Mouse (Mus musculus) embryonic fibroblast, embryonic 13.5 days (primary cell): ENCODE measurements at regions not wholly inside any gene's neighbourhood (a gene's known extent, or its start where the extent isn't known, plus 50 kb on each side); places are given as distances from the start of the nearest gene placed in this dataset.

ENCODE experiments used
- H3K27ac ChIP-seq: 2 replicates; pipeline ENCODE4 v1.5.1; 2012; ENCODE audit warnings: low read length, control low read depth, inconsistent platforms; ENCODE audit not compliant: insufficient read depth
- H3K4me1 ChIP-seq: 2 replicates; pipeline ENCODE4 v1.6.1; 2011; ENCODE audit warnings: low read length; ENCODE audit not compliant: control insufficient read depth, insufficient read depth
- H3K4me3 ChIP-seq: 2 replicates; pipeline ENCODE4 v1.5.1; 2011; ENCODE audit warnings: mild to moderate bottlenecking, control low read depth, low read length; ENCODE audit not compliant: insufficient read depth
- CTCF ChIP-seq: IDR thresholded peaks from 2 replicates; pipeline ENCODE4 v1.5.1; 2011; ENCODE audit warnings: mild to moderate bottlenecking, control low read depth, low read length, moderate library complexity, borderline replicate concordance; ENCODE audit not compliant: insufficient read depth
- POLR2A ChIP-seq: IDR thresholded peaks from 2 replicates; pipeline ENCODE4 v1.6.1; 2011; ENCODE audit warnings: low read depth, mild to moderate bottlenecking, control low read depth, low read length, moderate library complexity

GRCm38 (mm10) chr14:104027077-104027899 lies 183.1 kb upstream of the Ednrb start:
- Histone ChIP-seq H3K27ac (no peak overlapping the region), H3K4me3 (no peak overlapping the region), H3K4me1 (no peaks in the 10 kb centered on the region; the same call in 1 of the 2 replicates)
- no peak for TF ChIP-seq POLR2A
- no peak for TF ChIP-seq CTCF

- Histone ChIP-seq H3K4me3 (no peak overlapping the region), H3K27ac (no peak overlapping the region; the same call in 1 of the 2 replicates), H3K4me1 (peaks cover 15% of the 10 kb centered on the region)
- TF ChIP-seq CTCF (no peak), POLR2A (no peak)
Observed at GRCm38 (mm10) chr14:104008538-104008937, 164.3 kb upstream of the Ednrb start.

- TF ChIP-seq CTCF (no peak), POLR2A (no peak)
- Histone ChIP-seq H3K4me1 (peaks cover 15% of the 10 kb centered on the region), H3K4me3 (no peak overlapping the region), H3K27ac (peak overlapping the region; percentile 68)
Observed at GRCm38 (mm10) chr14:104006426-104006825, 162.2 kb upstream of the Ednrb start.

GRCm38 (mm10) chr14:104005132-104005531 lies 160.9 kb upstream of the Ednrb start:
- H3K4me1 ChIP-seq = peaks cover 15% of the 10 kb centered on the region
- H3K27ac ChIP-seq = peak overlapping the region; percentile 55
- H3K4me3 ChIP-seq = no peak overlapping the region
- no peak for TF ChIP-seq POLR2A
- TF ChIP-seq CTCF = no peak

- TF ChIP-seq CTCF (no peak), POLR2A (no peak)
- no peak overlapping the region for H3K4me3 ChIP-seq
- no peak overlapping the region for H3K27ac ChIP-seq
- H3K4me1 ChIP-seq = peaks cover 9% of the 10 kb centered on the region
Observed at GRCm38 (mm10) chr14:104002421-104002820, 158.2 kb upstream of the Ednrb start.

- TF ChIP-seq POLR2A (no peak), CTCF (no peak)
- H3K27ac ChIP-seq = no peak overlapping the region
- H3K4me3 ChIP-seq = no peak overlapping the region
- no peaks in the 10 kb centered on the region for H3K4me1 ChIP-seq
Observed at GRCm38 (mm10) chr14:103990418-103990817, 146.2 kb upstream of the Ednrb start.

- Histone ChIP-seq H3K27ac (no peak overlapping the region), H3K4me3 (no peak overlapping the region), H3K4me1 (no peaks in the 10 kb centered on the region; the same call in 1 of the 2 replicates)
- no peak for TF ChIP-seq POLR2A
- no peak for TF ChIP-seq CTCF
Observed at GRCm38 (mm10) chr14:103989949-103990348, 145.7 kb upstream of the Ednrb start.

GRCm38 (mm10) chr14:103987266-103987665 lies 143.1 kb upstream of the Ednrb start:
- TF ChIP-seq POLR2A = no peak
- no peak for TF ChIP-seq CTCF
- Histone ChIP-seq H3K27ac (no peak overlapping the region), H3K4me1 (no peaks in the 10 kb centered on the region; the same call in 1 of the 2 replicates)

GRCm38 (mm10) chr14:103984349-103984748 lies 140.1 kb upstream of the Ednrb start:
- no peaks in the 10 kb centered on the region; the same call in 1 of the 2 replicates for H3K4me1 ChIP-seq
- H3K4me3 ChIP-seq = no peak overlapping the region
- H3K27ac ChIP-seq = no peak overlapping the region
- no peak for TF ChIP-seq CTCF
- no peak for TF ChIP-seq POLR2A

More at GRCm38 (mm10) chr14:103987266-103987665, 143.1 kb upstream of the Ednrb start:
- H3K4me3 ChIP-seq = no peak overlapping the region

- no peak for TF ChIP-seq CTCF
- TF ChIP-seq POLR2A = no peak
- Histone ChIP-seq H3K27ac (no peak overlapping the region), H3K4me1 (no peaks in the 10 kb centered on the region), H3K4me3 (no peak overlapping the region)
Observed at GRCm38 (mm10) chr14:103978808-103979207, 134.6 kb upstream of the Ednrb start.

- no peaks in the 10 kb centered on the region for H3K4me1 ChIP-seq
- TF ChIP-seq CTCF (no peak), POLR2A (no peak)
Observed at GRCm38 (mm10) chr14:103977769-103978168, 133.6 kb upstream of the Ednrb start.

More at GRCm38 (mm10) chr14:103977769-103978168, 133.6 kb upstream of the Ednrb start:
- H3K27ac ChIP-seq = no peak overlapping the region
- no peak overlapping the region for H3K4me3 ChIP-seq
